Mouse (Mus musculus) CH12.LX (cell line): Measurements from ENCODE around the gene Itih2. TPM values are rescaled to one million over a fixed set of nuclear protein-coding genes. Genes with fewer than 3 reads are reported as not detected.

Source experiments
- DNase-seq: peaks from one replicate; pipeline ENCODE4 v3.0.0-alpha.2; 2013; ENCODE audit errors: extremely low read depth
- H3K27ac ChIP-seq: 2 replicates; pipeline ENCODE4 v1.5.1; 2012; ENCODE audit warnings: low read depth, mild to moderate bottlenecking, control low read depth, moderate library complexity; ENCODE audit not compliant: insufficient read depth
- H3K27me3 ChIP-seq: replicated peaks from 2 replicates; pipeline ENCODE3; 2012; ENCODE audit warnings: inconsistent platforms
- H3K36me3 ChIP-seq, 2 experiments: replicated peaks in 1 of 2; 2 replicates each; pipeline versions ENCODE3 to v1.6.1; 2012; ENCODE audit warnings: inconsistent platforms in 1 of 2, low read length in 1 of 2, mild to moderate bottlenecking in 1 of 2, mixed read lengths in 1 of 2, moderate library complexity in 1 of 2; ENCODE audit not compliant: control insufficient read depth in 1 of 2, insufficient read depth in 1 of 2
- H3K4me1 ChIP-seq, 2 experiments: 2 replicates each; pipeline ENCODE4 v1.6.1; 2012; ENCODE audit warnings: inconsistent platforms in 1 of 2, moderate library complexity in 1 of 2; ENCODE audit not compliant: insufficient read depth in 2 of 2, control insufficient read depth in 1 of 2
- H3K4me2 ChIP-seq: 2 replicates; pipeline ENCODE4 v1.6.1; 2012; ENCODE audit warnings: low read depth, mild to moderate bottlenecking, control low read depth; ENCODE audit not compliant: poor library complexity, insufficient read depth, severe bottlenecking
- H3K4me3 ChIP-seq, 3 experiments: fragments of 150-350 bp in 1 of 3; sonication (generic) in 1 of 3; replicated peaks in 1 of 3; 2 replicates each; pipeline versions ENCODE3 to v1.5.1; 2011 to 2012; ENCODE audit warnings: low read depth in 2 of 3, low read length in 2 of 3, mild to moderate bottlenecking in 2 of 3, moderate library complexity in 2 of 3, control low read depth in 1 of 3, improper control_type of control experiment in 1 of 3, inconsistent platforms in 1 of 3, mixed read lengths in 1 of 3; ENCODE audit not compliant: poor library complexity in 1 of 3
- H3K79me2 ChIP-seq: replicated peaks from 2 replicates; pipeline ENCODE4 v1.6.1; 2012; ENCODE audit warnings: mild to moderate bottlenecking, moderate library complexity; ENCODE audit not compliant: control insufficient read depth, poor library complexity, insufficient read depth, severe bottlenecking; ENCODE audit errors: extremely low read depth
- H3K9ac ChIP-seq: 2 replicates; pipeline ENCODE4 v1.6.1; 2012; ENCODE audit warnings: low read depth, mild to moderate bottlenecking, control low read depth, moderate library complexity; ENCODE audit not compliant: insufficient read depth
- H3K9me3 ChIP-seq: replicated peaks from 2 replicates; pipeline ENCODE3; 2012; ENCODE audit warnings: low read length, inconsistent platforms, mixed read lengths
- BHLHE40 ChIP-seq: IDR thresholded peaks from 2 replicates; pipeline ENCODE4 v1.6.1; 2011; ENCODE audit warnings: mild to moderate bottlenecking, low read depth, low read length, improper control_type of control experiment
- CHD1 ChIP-seq: IDR thresholded peaks from 2 replicates; pipeline ENCODE4 v1.6.1; 2012; ENCODE audit warnings: low read depth, low read length, improper control_type of control experiment, inconsistent platforms
- CHD2 ChIP-seq: IDR thresholded peaks from 2 replicates; pipeline ENCODE4 v1.6.1; 2011; ENCODE audit warnings: low read length, improper control_type of control experiment
- CTCF ChIP-seq, 2 experiments: IDR thresholded peaks in 1 of 2; conservative IDR thresholded peaks in 1 of 2; 2 replicates each; pipeline ENCODE4 v1.5.1; 2011 to 2012; ENCODE audit warnings: low read depth in 2 of 2, low read length in 2 of 2, improper control_type of control experiment in 1 of 2, inconsistent platforms in 1 of 2, mild to moderate bottlenecking in 1 of 2, moderate library complexity in 1 of 2
- ELF1 ChIP-seq: IDR thresholded peaks from 2 replicates; pipeline ENCODE4 v1.6.1; 2014; ENCODE audit warnings: low read depth, mild to moderate bottlenecking, inconsistent platforms, low read length, improper control_type of control experiment
- EP300 ChIP-seq: IDR thresholded peaks from 2 replicates; pipeline ENCODE4 v1.6.1; 2011; ENCODE audit warnings: low read length, improper control_type of control experiment
- HCFC1 ChIP-seq: IDR thresholded peaks from 2 replicates; pipeline ENCODE4 v1.6.1; 2012; ENCODE audit warnings: low read depth, mild to moderate bottlenecking, inconsistent platforms, low read length, improper control_type of control experiment
- MAX ChIP-seq: IDR thresholded peaks from 2 replicates; pipeline ENCODE4 v1.6.1; 2011; ENCODE audit warnings: low read length, improper control_type of control experiment
- MAZ ChIP-seq: IDR thresholded peaks from 2 replicates; pipeline ENCODE4 v1.6.1; 2012; ENCODE audit warnings: low read depth, mild to moderate bottlenecking, inconsistent platforms, low read length, improper control_type of control experiment, moderate library complexity
- MEF2A ChIP-seq: IDR thresholded peaks from 2 replicates; pipeline ENCODE4 v1.6.1; 2014; ENCODE audit warnings: low read depth, mild to moderate bottlenecking, inconsistent platforms, low read length, improper control_type of control experiment, borderline replicate concordance
- MXI1 ChIP-seq: IDR thresholded peaks from 2 replicates; pipeline ENCODE4 v1.6.1; 2011; ENCODE audit warnings: mild to moderate bottlenecking, low read depth, low read length, improper control_type of control experiment
- NELFE ChIP-seq: IDR thresholded peaks from 2 replicates; pipeline ENCODE4 v1.6.1; 2011; ENCODE audit warnings: low read depth, low read length, improper control_type of control experiment
- NRF1 ChIP-seq: IDR thresholded peaks from 2 replicates; pipeline ENCODE4 v1.6.1; 2014; ENCODE audit warnings: low read depth, mild to moderate bottlenecking, inconsistent platforms, low read length, improper control_type of control experiment, moderate library complexity
- PAX5 ChIP-seq: IDR thresholded peaks from 2 replicates; pipeline ENCODE4 v1.6.1; 2012; ENCODE audit warnings: low read length, inconsistent platforms, mixed read lengths
- POLR2AphosphoS2 ChIP-seq: IDR thresholded peaks from 2 replicates; pipeline ENCODE4 v1.6.1; 2011; ENCODE audit warnings: low read depth, low read length, improper control_type of control experiment
- RAD21 ChIP-seq: IDR thresholded peaks from 2 replicates; pipeline ENCODE4 v1.6.1; 2011; ENCODE audit warnings: low read depth, mild to moderate bottlenecking, low read length, improper control_type of control experiment, moderate library complexity
- RCOR1 ChIP-seq: conservative IDR thresholded peaks from 2 replicates; pipeline ENCODE4 v1.6.1; 2012; ENCODE audit warnings: low read depth, mild to moderate bottlenecking, inconsistent platforms, low read length, improper control_type of control experiment
- SMC3 ChIP-seq: IDR thresholded peaks from 2 replicates; pipeline ENCODE4 v1.6.1; 2011; ENCODE audit warnings: low read depth, low read length, improper control_type of control experiment
- TBP ChIP-seq: conservative IDR thresholded peaks from 2 replicates; pipeline ENCODE4 v1.6.1; 2011; ENCODE audit warnings: low read depth, low read length, improper control_type of control experiment
- UBTF ChIP-seq: IDR thresholded peaks from 2 replicates; pipeline ENCODE4 v1.6.1; 2012; ENCODE audit warnings: low read depth, mild to moderate bottlenecking, inconsistent platforms, low read length, improper control_type of control experiment, moderate library complexity
- USF1 ChIP-seq: IDR thresholded peaks from 2 replicates; pipeline ENCODE4 v1.6.1; 2014; ENCODE audit warnings: low read depth, mild to moderate bottlenecking, inconsistent platforms, low read length, improper control_type of control experiment
- ZC3H11A ChIP-seq: IDR thresholded peaks from 2 replicates; pipeline ENCODE4 v1.6.1; 2012; ENCODE audit warnings: low read depth, mild to moderate bottlenecking, inconsistent platforms, low read length, improper control_type of control experiment
- ZMIZ1 ChIP-seq: IDR thresholded peaks from 2 replicates; pipeline ENCODE4 v1.6.1; 2012; ENCODE audit warnings: low read depth, mild to moderate bottlenecking, inconsistent platforms, low read length, improper control_type of control experiment
- ZNF384 ChIP-seq: IDR thresholded peaks from 2 replicates; pipeline ENCODE4 v1.6.1; 2012; ENCODE audit warnings: low read depth, low read length, improper control_type of control experiment, inconsistent platforms
- dilution Hi-C: fragments of 300-500 bp; cut with MboI; formaldehyde crosslinking; loops from 2 replicates; pipeline ENCODE4 v1.14.3; 2020; ENCODE audit warnings: low sequenced_read_pairs; ENCODE audit not compliant: extremely low pct_unique_long_range_greater_than_20kb, extremely low pct_ligation_motif_present
- in situ Hi-C: fragments of 300-500 bp; cut with MboI; formaldehyde crosslinking; loops from 3 replicates; pipeline ENCODE4 v1.14.3; 2019; ENCODE audit warnings: low sequenced_read_pairs, low pct_ligation_motif_present, low pct_unique_long_range_greater_than_20kb, mixed read lengths
- polyA plus RNA-seq: library from polyadenylated mRNA; unstranded; fragments of >175 nt; gene quantifications from 2 replicates; pipeline ENCODE4 v1.2.1, GENCODE M21; 2012; ENCODE audit warnings: low read depth; ENCODE audit not compliant: insufficient read length
- total RNA-seq, 2 experiments: library from RNA; depleted of rRNA; stranded (reverse); fragments of 300-350 nt in 1 of 2; fragments of >200 nt in 1 of 2; gene quantifications; 2 replicates each; pipeline ENCODE4 v1.2.3; 2012 to 2014

The Itih2 gene
- total and polyA plus RNA-seq, 3 experiments = not detected

DNA sequence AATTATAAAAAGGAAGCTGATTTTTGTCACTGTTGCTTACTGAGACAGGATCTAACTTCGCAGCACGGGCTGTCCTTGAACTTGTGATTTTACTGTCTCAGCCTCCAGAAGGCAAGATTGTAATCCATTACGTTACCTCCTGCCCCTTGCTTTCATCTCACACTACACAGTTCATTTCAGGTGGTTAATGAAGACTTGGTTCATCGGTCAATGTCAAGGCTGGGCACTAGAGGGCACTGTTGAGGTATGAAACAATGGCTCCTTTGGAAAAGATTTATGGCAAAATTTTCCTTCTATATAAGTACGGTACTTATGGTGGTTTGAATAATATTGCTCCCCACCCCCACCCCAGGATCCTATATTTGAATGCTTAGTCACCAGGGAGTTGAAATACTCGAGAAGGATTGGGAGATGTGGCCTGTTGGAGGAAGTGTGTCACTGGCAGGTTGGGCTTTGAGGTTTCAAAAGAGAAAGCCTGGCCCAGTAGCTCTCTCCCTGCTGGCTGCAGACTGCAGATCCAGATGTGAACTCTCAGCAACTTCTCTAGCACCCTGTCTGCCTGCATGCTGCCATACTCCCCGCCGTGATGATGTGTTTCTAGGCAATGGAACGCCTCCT, 32.5 kb downstream of the Itih2 start:
- peaks cover 0 to 10% of the 10 kb centered on the region in 2 experiments for H3K36me3 ChIP-seq
- H3K27me3 ChIP-seq = no peaks in the 10 kb centered on the region
- H3K27ac ChIP-seq = no peak overlapping the region
- H3K4me1 ChIP-seq = peaks cover 2 to 15% of the 10 kb centered on the region in 2 experiments; a peak in 3 of 4 replicates
- no peak overlapping the region for H3K4me2 ChIP-seq
- H3K4me3 ChIP-seq = no peak overlapping the region
- no peak overlapping the region for H3K9ac ChIP-seq
- in situ Hi-C loops = loop anchor here (5.0 kb wide), 1 partner anchor 194 kb away; no protein-coding TSS in a partner anchor
- no peaks in the 10 kb centered on the region for H3K79me2 ChIP-seq
- no peak for TF ChIP-seq CHD2
- no peak for TF ChIP-seq ELF1
- TF ChIP-seq NELFE = no peak
- TF ChIP-seq EP300 = no peak
- no peak for TF ChIP-seq MXI1
- TF ChIP-seq CTCF (conservative IDR thresholded peaks at IDR 0.05 in 1 of 2, IDR thresholded peaks at IDR 0.05 in 1 of 2; ENCODE audit: low read depth in 2 of 2, low read length in 2 of 2) = peak; percentile 55 to 70
- TF ChIP-seq ZNF384 = no peak
- no peak for TF ChIP-seq ZMIZ1
- TF ChIP-seq SMC3 = peak; percentile 28; the same call in 1 of the 2 replicates
- TF ChIP-seq RAD21 = peak; percentile 43
- TF ChIP-seq PAX5 = no peak
- TF ChIP-seq MAX = no peak
- TF ChIP-seq BHLHE40 = no peak
- TF ChIP-seq, all 38 proteins: peak for 3
- dilution Hi-C loops = no loop called here
- DNase-seq = peak; percentile 39
- no peaks in the 10 kb centered on the region for H3K9me3 ChIP-seq

DNA sequence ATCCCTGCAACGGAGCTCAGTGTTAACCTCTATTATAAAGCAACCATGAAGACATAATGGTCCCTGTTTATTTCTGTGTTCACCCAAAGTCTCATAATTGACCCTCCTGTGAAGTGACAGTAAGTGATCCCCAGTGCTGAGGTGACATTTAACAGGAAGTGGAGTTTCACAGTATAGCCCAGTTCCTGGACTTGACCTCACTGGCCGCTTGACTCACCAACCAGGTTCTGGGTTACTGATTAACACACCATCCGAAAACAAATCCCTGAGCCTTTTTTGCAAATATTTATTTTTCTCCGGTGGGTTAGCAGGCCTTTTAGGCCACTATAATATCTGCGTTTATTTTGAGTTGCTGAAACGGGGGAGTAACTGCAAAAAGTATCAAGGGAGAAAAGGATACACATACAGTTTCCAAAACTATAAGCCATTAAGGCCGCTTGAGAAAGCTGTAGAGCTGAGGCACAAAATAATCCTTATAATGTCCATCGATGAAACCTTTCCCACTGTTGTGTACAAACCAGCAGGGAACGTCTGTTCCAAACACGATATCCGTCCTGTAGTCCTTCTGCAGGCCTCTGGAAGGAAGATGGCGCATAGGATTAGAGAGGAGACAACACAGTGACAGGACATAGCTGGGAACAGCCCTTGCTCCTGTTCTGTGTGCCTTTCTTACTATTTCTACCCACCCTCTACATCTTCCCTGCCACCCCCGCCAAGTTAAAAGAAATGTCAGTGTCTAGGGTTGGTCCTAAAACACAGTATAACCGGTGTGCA, 36.7 kb downstream of the Itih2 start:
- in situ Hi-C loops = loop anchor here (5.0 kb wide), 1 partner anchor 198 kb away; no protein-coding TSS in a partner anchor
- H3K27ac ChIP-seq = no peak overlapping the region

More for the DNA sequence above, 36.7 kb downstream of the Itih2 start:
- Histone ChIP-seq H3K36me3 (peaks cover 24 to 48% of the 10 kb centered on the region in 2 experiments), H3K79me2 (no peaks in the 10 kb centered on the region), H3K9me3 (no peaks in the 10 kb centered on the region), H3K4me1 (peaks cover 0 to 4% of the 10 kb centered on the region in 2 experiments; a peak in 1 of 4 replicates), H3K4me3 (no peak overlapping the region), H3K9ac (no peak overlapping the region), H3K4me2 (no peak overlapping the region), H3K27me3 (no peaks in the 10 kb centered on the region)
- dilution Hi-C loops = no loop called here
- TF ChIP-seq BHLHE40 (no peak), POLR2AphosphoS2 (no peak), CHD1 (no peak), UBTF (no peak), HCFC1 (no peak), MAZ (no peak), CTCF (conservative IDR thresholded peaks at IDR 0.05 in 1 of 2, IDR thresholded peaks at IDR 0.05 in 1 of 2; ENCODE audit: low read depth in 2 of 2, low read length in 2 of 2) (no peak), USF1 (no peak), ELF1 (no peak), MEF2A (no peak), RAD21 (no peak), TBP (no peak), MAX (no peak), PAX5 (no peak), CHD2 (no peak), RCOR1 (no peak), MXI1 (no peak), ZC3H11A (no peak), NRF1 (no peak), SMC3 (no peak)
- DNase-seq = no peak
